Mouse (Mus musculus) olfactory bulb, adult 2 months (tissue): ENCODE measurements at regions not wholly inside any gene's neighbourhood (a gene's known extent, or its start where the extent isn't known, plus 50 kb on each side); places are given as distances from the start of the nearest gene placed in this dataset.

ENCODE experiments used
- CTCF ChIP-seq: fragments of 200-500 bp; IDR thresholded peaks from 2 replicates; pipeline ENCODE4 v1.5.1; 2012; ENCODE audit warnings: low read depth, mild to moderate bottlenecking, low read length, moderate library complexity; ENCODE audit not compliant: insufficient read depth
- POLR2A ChIP-seq: fragments of 200-500 bp; IDR thresholded peaks from 2 replicates; pipeline ENCODE4 v1.6.1; 2012; ENCODE audit warnings: mild to moderate bottlenecking, low read depth, low read length, moderate library complexity; ENCODE audit not compliant: insufficient read depth

- no peak for TF ChIP-seq CTCF
- TF ChIP-seq POLR2A, result no peak
Observed at GRCm38 (mm10) chr1:92731353-92732282, 83.0 kb upstream of the Otos start.
